Mouse (Mus musculus) mesoderm, embryonic 11.5 days (tissue): ENCODE measurements at regions not wholly inside any gene's neighbourhood (a gene's known extent, or its start where the extent isn't known, plus 50 kb on each side); places are given as distances from the start of the nearest gene placed in this dataset.

Experiments
- DNase-seq: peaks from one replicate; pipeline ENCODE4 v3.0.0-alpha.2; 2012; ENCODE audit warnings: low read depth, low spot score

DNA sequence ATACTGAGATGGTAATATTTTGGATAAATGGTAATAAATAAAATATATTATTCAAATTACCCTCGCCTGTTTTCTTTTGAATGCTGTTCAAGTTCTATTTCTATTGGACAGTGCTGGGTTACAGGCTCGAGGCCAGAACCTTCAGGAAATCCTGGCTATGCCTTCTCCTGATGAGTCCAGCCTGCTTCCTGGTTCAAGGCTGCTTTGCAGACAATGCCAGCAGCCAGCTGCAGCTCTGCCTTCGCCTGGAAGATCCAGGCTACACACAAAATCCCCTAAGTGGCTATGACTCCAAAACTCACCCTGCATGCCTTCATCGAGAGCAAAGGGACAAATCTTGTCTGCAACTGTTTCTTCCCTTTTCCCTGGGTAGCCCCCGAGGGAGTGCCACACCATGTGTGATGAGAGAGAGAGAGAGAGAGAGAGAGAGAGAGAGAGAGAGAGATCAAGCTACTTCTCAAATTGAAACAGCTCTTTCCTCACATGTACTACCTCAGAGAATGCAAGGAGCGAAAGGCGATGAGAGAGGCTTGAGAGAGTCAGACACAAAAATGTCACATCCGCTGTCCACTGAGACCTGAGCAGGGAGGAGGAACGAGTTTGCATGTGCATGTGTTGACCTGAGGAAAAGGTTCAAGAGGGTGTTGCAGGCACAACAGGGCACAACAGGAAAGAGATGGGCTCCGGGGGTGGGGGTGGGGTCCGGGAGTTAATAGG, 319.7 kb downstream of the Bcor start:
- DNase-seq: no peak

DNA sequence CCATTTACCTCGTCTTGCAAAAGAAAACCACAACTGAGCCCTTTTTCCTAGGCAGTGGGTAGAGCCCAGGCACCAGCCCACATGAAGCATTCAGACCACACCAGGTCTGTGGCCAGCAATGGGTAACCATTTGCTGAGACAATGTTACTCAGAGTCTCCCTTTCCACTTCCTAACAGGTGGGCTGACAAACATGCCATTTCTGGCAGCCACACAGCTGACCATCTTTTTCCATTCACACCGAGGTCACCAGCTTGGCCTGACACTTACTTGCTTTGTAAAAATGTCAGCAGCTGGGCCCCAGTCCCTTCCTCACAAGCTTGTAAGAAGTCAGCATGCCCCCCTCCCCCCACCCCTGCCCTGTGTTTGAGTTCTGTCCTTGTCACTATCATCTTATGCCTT, 314.6 kb downstream of the Bcor start:
- DNase-seq: no peak

DNA sequence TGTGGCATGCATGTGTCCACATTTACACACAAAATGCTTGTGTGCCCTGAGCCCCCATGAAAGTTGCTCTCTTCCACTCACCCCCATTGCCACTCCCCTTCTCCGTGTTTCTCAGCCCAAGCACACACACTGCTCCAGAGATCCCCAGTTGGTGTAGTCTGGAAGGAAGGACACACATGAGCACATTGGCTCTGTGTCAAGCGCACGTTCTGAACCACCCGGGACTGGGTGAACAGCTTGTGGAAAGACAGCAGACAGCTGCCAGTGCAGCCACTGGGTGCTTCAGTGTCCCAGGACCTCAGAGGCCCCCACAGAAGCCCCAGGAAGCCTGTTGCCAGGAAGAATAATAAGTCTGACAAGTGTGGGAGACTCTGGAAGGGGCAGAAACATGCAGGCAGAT, 304.2 kb downstream of the Bcor start:
- no peak for DNase-seq

DNA sequence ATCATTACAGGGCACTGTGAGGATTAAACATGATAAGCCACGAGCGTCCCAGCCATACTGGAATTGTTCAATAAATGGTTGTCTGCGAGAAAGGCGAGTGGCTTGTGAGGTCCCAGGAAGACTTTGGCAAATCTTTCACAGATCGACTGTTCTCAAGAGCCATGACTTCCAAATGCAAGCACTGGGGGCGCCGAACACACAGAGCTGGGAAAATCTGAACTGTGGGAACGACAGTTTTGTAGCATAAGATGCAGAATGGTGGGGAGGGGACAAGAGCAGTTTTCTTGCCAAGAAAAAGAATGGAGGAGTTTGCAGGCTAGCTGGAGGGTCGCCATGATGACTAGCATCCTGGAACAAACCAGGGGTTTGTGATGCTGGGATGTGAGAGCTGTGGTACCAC, 300.8 kb downstream of the Bcor start:
- DNase-seq: no peak

DNA sequence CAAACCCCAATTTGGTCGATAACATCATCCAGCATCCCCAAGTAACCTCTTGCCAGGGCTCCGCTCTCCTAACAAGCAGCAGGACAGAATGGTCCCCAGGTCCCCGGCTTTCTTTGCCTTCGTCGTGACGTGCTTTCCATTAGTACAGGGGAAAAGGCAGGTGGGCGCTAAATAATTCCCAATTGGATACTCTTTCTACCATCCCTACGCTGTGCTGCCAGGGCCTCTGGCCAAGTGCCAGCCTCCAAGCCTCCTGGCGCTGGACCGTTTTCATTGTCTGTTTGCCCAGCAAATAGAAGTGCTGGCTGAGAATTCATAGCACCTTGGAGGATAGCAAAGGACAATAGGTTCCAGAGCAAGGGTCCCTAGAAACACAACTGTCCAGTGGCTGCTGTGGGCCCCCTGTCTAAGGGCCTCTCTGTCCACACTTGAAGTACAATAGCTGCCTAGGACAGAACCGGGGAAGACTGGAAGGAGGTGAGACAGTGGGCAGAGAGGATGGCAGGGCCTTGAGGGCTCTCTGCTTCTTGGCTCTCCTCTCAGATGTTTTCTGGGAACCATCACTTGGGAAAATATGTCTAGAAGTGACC, 298.9 kb downstream of the Bcor start:
- no peak for DNase-seq

DNA sequence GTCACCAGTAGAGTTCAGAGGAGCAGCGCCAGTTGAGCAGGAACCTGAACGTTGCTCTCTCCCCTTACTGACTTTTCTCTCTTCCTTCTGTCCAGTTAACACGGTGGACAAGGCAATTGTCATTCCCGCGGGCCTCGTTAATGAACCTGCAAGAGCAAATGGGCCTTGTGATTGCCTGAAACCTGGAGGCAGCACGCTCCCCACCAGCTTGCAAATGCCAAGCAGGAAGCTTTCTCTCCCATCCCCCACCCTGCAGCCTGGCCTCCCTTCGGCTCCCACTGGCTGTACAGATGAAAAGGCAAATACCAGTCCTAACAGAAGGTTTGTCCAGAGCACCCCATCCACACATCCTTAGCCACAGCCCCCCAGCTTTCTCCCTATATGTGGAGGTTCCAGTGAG, 298.3 kb downstream of the Bcor start:
- peak; percentile 41 for DNase-seq

DNA sequence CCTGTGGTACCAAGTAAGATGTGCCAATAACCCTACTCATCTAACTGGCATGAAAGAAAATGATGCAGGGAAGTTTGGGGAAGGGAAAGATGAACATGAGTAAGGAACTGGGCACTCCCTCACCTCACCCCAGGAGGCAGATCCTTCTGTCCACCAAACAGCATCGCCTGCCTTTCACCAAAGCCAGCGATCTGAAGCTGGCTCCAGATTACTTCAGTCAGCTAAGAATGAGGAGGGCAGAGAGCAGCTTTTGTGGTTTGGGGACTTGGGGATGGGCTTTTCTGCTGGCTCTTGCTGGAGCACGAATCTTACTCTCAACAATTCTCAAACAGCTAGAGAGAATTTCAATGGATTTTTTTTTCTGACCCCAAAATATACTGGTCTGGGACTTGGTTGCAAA, 297.0 kb downstream of the Bcor start:
- DNase-seq: no peak

DNA sequence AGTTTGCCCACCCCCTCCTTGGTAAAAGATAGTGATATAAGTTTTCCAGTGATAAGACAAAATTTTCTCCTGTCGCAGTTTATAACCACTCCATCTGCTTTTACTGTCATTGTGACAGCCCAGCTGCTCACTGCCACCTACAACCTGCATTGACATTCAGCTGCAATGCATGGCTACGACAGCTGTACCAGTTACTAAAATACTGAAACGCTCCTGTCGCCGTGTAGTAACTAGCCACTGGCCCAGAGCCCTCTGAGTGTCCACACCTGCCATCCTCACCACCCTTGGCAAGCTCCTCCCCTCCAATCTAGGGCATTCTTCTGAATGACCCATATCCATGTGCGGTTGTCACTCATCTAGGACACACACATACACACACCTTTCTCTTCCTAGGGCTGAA, 286.2 kb downstream of the Bcor start:
- DNase-seq: no peak

DNA sequence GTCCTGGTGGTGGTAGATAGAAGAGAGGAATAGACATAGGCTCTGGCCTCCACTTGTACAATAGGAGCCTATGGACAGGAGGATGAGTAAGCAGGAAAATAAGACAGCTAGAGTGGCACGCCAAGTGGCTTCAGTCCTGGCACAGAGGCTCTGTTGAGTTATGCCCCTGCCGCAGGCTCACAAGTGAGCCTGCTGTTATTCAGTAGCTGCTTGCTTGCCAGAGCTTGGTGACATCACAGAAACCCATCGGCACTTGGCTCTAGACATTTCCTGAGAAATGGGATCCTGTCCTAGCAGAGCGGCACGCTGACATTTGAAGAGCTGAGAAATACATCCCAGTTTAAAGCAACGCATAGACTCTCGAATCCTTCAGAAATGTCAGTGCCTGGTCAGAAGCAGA, 283.5 kb downstream of the Bcor start:
- DNase-seq: no peak

DNA sequence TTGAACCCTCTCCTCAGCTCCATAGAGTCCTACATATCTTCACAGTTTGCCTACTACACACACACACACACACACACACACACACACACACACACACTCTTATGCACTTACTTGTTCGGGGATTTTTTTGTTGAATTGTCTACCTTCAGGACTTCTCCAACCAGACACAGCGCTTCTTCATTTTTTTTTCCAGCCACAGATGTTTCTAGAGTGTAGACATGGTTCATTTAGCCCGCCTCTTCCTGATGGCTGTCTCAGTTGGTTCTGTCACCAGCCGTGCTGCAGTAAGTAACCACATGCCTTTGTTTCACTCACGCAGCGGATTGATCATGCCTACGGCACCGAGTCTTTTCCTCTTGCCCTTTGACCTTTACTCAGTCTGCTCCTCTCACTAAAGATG, 282.1 kb downstream of the Bcor start:
- DNase-seq: no peak

DNA sequence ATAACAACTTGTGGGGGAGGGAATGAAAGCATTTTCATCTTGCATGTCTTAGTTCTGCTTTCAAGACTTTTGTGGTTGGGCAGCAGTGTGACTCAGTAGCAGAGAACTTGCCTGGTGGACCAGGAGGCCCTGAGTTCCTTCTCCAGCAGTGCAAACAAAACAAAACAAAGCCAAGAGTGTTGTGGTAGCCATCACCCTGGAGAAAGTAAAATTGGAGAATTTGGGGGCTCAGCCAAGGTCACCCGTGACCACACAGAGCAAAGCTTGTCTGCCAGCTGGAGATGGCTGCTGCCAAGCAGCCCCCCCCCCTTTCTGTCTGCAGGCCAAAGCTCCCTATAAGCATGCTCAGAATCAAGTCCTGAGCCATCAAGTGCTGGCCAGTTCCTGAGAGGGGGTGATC, 279.2 kb downstream of the Bcor start:
- no peak for DNase-seq

DNA sequence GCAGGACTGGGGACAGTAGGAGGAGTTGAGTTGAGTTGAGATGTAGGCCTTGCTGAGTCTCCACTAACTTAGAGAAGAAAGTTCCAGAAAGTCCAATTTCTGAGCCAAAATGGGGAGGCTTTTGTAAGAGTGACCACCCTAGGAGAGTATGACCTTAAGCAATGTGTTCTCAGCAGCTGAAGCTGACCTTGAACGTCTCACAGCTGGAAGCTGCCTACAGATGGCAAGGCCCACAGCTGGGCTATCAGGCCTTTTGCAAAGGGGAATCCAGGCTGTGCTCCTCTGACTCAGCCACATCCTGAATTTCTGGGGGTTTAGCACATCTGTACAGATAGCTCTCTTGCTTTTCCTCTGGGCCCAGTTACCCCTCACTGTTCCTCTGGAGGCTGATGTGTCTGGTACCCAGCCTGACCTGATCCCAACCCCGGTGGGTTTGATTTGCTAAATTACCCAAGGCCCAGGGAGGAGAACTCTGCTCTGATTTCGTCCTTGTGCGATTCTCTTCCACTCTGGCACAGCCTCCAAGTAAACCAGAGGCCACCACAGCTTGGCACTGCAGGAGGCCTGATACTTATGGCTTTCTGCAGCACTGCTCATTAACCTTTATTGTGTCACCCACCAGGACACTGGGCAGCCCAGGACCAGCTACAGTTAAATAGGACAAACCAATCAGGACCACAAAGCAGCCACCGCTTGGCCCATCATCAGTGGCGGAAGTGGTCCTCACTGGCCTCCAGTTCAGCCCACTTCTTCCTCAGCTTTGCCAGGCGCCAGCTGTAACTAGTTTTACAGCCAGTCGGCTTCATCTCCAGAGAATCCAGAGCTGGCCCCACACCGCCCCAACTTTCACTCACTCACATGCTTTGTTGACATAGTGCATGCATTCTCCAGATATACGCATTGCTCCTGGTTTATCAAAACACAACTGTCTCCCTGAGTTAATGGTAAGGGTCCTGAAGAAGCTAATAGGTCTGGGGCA, 276.1 kb downstream of the Bcor start:
- no peak for DNase-seq

DNA sequence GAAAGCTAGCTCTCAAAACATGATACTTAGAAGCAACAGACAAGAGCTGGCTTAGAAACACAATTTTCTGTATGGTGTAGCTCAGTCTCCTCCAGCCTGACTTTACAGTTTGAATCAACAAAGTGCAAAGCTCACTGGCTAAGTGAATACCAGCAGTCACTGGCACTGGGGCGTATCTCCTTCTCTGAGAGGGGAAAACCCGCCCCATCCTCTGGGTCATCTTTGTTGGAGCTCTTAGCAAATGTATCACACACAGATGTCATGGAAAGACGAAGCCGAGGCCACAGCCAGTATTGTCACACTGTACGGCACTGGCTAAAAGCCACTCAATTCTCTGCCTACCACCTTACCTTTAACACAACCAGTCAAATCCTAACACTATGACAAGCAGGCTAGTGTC, 267.8 kb downstream of the Bcor start:
- DNase-seq: no peak

DNA sequence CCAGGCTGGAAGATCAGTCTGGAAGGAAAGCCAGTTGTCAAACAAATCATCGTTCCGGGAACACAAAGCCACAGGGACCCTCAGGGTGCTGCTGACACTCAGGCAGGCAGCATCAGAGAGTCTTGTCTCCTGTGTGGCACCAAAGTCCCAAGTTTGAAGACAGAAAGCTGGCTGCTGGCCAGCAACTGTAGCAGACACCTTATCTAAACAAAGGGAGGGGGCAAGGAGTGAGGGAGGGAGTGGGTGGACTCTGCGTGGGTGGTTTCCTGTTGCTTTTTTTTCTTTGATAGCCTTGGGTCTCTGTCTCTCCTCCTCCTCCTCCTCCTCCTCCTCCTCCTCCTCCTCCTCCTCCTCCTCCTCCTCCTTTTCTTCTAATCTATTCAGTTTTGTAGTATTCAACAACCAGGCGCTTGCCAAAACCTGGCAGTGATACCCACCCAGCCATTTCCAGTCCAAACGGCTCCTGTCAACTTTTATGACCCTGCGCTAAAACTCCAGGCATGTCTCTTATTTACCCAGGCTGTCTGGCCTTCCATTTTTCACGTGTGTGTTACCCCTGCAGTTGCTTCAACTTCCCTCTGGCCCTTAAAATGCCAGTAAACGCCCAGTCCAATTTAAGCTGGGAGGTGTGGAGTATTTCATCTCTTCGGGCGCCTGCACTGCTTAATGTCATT, 266.4 kb downstream of the Bcor start:
- no peak for DNase-seq

DNA sequence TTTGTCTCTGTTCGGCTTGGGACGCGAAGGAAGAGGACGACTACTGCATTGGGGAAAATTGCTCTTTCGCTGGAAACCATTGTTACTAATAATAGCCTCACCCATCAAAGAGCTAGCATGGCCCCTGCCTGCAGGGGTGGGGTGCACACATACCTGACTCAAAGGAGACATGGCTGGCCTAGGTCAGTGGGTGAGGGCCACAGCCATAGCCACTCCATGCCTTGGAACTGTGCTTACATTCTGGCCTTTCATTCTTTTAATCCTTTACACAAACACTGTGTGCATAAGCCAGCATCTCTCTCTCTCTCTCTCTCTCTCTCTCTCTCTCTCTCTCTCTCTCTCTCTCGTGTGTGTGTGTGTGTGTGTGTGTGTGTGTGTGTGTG, 265.9 kb downstream of the Bcor start:
- no peak for DNase-seq

DNA sequence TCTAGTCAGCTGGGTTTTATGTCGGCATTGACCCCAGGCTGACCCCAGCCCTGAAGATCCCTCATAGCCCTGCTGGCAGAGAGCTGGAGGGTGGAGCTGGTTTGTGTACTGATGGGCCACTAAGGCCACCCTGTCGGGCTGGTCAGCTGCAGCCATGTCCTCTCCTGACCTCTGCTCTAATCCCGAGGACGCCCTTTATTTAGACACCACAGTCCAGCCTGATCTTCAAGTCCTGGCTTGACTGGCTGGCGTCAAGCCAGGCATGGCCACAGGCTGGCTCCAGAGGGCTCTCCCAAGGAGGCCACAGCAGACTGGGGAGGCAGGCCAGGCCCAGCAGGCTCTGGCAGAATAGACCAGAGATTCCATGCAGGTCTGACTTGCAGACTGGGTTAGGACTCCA, 264.8 kb downstream of the Bcor start:
- peak; percentile 35 for DNase-seq

DNA sequence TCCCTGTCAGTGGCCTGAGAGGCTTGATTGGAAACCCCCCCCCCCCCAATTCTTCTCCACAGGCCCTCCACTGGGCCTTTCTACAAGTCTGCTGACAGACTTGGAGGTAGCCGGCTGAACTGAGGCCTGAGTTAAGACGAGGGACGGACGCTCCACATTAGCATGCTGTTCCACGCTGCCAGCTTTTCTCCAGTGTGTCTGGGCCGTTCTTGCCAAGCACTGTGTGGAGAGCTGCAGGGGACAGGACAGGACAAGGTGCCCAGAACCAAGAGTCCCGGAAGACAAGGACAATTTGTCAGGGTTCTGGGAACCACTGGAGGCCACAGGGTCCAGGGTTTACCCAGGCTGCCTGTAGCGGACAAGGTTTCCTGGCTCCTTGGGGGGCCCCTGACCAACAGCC, 261.9 kb downstream of the Bcor start:
- no peak for DNase-seq

DNA sequence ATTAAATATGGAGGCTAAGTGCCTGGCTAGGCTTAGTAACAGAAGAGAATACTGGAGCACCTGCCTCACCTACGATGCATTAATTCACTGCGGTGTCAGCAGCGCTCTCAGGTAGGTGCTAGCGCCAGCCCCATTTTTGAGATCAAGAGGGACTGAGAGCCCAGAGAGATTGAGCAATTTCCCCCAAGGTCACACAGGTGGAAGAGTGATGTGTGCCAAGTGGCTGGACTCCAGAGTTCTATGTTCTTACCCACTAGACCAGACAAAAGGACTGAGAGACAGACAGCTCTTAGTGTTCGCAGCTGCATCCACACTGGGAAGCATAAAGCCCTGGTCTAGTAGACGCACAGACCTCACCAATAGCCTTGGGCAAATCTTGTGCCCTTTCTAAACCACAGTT, 261.1 kb downstream of the Bcor start:
- no peak for DNase-seq

DNA sequence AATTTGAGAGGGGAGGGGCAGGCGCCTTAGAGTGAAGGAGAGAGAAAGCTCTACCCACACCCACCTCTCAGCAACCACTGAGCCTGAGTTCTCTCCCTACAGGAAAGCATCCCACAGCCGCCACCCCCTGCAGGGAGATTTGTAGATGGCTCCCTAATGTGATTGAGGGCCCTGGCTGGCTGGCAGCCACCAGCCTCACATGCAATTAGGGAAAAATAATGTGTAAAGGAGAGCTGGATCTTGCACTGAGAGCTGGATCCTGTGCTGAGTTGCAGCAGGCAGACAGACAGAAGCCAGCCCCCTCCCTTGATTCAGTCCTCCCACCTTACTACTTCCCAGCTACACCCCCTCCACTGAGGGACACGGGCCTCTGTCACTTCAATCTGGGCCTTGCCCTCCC, 260.2 kb downstream of the Bcor start:
- no peak for DNase-seq

DNA sequence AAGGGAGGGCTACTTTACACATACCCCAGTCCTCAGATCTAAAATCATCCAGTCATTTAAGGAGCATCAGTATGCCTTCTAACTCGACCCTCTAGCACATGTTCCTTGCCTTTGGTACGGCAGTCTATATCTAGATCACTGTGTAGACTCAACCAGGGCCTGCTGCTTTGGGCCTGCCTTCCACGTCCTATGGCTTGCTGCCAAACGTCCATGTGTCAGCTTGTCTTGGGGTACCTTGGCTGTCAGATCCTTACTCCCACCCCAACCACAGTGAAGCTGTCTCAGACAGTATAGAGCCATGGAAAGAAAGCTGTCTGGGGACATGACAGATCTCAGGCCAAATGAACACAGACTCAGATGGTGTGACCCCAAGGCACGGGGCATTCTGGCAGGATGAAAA, 258.4 kb downstream of the Bcor start:
- DNase-seq: no peak

DNA sequence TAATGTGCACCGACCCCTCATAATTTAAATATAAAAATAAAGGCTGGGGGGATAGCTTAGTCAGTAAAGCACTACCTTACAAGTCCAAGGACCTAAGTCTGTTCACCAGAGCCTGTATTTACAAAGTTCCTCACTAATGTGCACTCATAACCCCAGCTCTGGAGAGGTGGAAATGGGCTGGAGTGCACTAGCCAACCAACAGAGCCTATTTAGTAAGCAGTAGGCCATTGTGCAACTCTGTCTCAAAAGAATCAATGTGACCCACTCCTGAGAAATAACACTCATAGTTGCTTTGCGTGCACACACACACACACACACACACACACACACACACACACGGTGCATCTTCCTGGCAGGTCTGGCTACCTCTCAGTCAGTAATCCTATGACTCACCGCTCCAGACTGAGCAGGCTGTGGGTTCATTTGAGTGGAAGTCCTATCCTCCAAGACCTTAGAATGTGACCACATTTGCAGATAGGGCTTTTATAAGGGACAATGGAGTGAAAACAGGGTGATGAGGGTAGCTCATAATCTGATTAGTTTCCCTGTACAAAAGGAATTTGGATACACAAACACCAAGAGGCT, 256.9 kb downstream of the Bcor start:
- no peak for DNase-seq

DNA sequence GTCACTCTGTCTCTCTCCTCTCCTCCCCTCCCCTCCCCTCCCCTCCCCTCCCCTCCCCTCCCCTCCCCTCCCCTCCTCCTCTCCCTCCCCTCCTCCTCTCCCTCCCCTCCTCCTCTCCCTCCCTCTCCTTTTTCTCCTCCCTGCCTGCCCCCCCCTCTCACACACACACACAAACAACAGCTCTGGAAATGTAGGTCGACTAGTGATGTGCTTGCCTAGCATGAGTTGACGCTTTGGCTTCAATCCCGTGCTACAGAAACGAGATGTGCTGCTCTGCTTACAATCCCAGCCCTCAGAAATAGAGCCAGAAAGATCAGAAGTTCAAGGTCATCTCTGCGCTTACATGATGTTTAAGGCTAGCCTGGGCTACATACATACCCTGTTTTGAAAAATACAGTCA, 254.9 kb downstream of the Bcor start:
- DNase-seq: no peak
